Mouse (Mus musculus): ENCODE measurements around the gene Ppfia2. TPM values are rescaled to one million over a fixed set of nuclear protein-coding genes. Genes with fewer than 3 reads are reported as not detected.

Ppfia2 gene
- polyA plus RNA-seq, 1 experiment from 2014 or later, result 37.1 TPM

DNA sequence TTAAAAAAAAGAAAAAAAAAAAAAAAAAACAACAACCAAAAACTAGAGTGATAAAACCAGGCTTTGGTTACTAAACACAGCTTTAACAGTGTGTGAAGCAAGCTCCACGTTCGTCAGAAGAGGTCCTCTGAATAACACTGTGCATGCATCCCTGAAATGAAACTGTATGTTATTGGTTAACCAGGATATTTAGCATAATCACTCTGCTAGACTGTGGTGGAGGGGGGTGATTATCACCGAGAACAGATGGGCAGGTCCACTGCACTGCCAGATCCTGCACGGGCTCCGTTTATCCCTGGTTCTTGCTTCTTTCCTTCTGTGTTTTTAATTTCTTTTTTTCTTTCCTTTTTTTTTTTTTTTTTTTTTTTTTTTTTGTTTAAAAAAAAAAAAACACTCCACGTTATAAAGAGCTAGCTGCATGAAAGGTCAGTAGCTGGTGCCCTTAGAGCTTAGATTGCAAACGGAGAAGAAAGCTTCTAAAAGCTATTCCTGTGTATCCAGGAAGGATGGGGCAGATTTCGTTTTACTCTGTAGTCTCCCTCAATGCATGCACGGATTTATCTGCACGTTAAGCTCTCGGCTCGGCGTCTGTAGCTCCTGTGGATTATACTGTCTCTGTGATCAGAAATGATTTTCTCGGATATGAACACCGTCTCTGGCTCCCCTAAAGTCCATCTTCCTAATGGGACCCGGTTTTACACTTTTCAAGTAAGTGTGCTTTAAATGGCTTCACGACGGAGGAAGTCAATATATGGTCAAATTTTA is 162.2 kb downstream of the Ppfia2 start:
- Histone ChIP-seq H3K36me3 (ENCODE audit: control insufficient read depth, insufficient read depth, low read length) (no peaks in the 10 kb centered on the region), H3K4me2 (ENCODE audit: low read length) (peak overlapping the region; percentile 51), H3K4me3 (replicated peaks; ENCODE audit: low read depth, low read length) (peak overlapping the region; percentile 18), H3K9ac (replicated peaks; ENCODE audit: low read length) (no peak overlapping the region; the same call in 1 of the 2 replicates), H3K9me3 (ENCODE audit: control insufficient read depth, low read length) (no peaks in the 10 kb centered on the region), H3K4me1 (ENCODE audit: control insufficient read depth, insufficient read depth, low read length) (peaks cover 14% of the 10 kb centered on the region), H3K27ac (replicated peaks; ENCODE audit: low read depth, low read length) (peak overlapping the region; percentile 15), H3K27me3 (ENCODE audit: control insufficient read depth, insufficient read depth, low read length) (no peaks in the 10 kb centered on the region)
- WGBS, result 19% methylated on average over 18 of the region's 18 CpGs
- DNase-seq, result peak; percentile 73
- ATAC-seq (ENCODE audit: low FRiP score, low TSS enrichment), result peak; percentile 95

DNA sequence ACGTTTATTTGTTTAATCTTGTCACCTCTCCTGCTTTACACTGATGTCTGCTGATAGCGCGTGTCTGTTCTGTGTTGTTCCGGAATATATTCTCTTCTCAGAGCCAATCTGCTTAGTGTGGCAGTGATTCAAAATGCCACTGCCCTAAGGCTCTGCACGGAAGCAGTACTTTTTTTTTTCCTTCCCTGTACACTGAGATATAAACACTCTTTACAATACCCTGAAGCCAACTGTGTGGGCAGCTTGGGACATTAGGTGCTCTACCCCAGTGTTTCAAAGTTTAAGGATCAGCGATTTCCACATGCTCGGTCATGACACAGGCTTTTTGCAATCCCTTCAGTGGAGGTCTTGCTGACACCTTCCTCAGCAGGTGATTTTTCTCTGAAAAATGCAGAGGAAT is 163.8 kb downstream of the Ppfia2 start:
- peaks cover 14% of the 10 kb centered on the region for H3K4me1 ChIP-seq (ENCODE audit: control insufficient read depth, insufficient read depth, low read length)
- no peaks in the 10 kb centered on the region for H3K9me3 ChIP-seq (ENCODE audit: control insufficient read depth, low read length)
- no peak overlapping the region for H3K9ac ChIP-seq (replicated peaks; ENCODE audit: low read length)
- ATAC-seq (ENCODE audit: low FRiP score, low TSS enrichment) (no peak), DNase-seq (peak; percentile 30)
- H3K4me3 ChIP-seq (replicated peaks; ENCODE audit: low read depth, low read length), result no peak overlapping the region
- H3K27ac ChIP-seq (replicated peaks; ENCODE audit: low read depth, low read length), result no peak overlapping the region
- peak overlapping the region; percentile 51 for H3K4me2 ChIP-seq (ENCODE audit: low read length)
- H3K36me3 ChIP-seq (ENCODE audit: control insufficient read depth, insufficient read depth, low read length), result no peaks in the 10 kb centered on the region
- no peaks in the 10 kb centered on the region for H3K27me3 ChIP-seq (ENCODE audit: control insufficient read depth, insufficient read depth, low read length)
- WGBS, result 50% methylated on average over 7 of the region's 7 CpGs

DNA sequence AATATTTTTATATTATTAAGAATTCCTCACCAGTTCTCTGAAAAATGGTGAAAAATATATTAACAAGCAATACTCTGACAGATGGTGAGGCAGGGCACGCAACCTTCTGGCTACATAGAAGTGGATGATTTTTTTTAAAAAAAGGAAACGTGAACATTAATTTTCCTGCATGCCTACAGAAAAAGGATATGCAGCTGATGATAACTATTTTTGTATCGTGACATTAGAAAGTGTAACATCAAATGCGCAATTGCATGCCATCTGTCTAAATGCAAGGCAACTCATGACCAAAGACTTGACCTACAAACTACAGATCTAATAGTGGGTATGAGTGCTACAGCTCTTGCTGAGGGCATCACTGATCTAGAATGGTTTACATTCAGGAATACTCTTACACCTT is 182.1 kb downstream of the Ppfia2 start:
- Histone ChIP-seq H3K4me3 (replicated peaks; ENCODE audit: low read depth, low read length) (no peak overlapping the region), H3K27ac (replicated peaks; ENCODE audit: low read depth, low read length) (no peak overlapping the region), H3K4me1 (ENCODE audit: control insufficient read depth, insufficient read depth, low read length) (no peaks in the 10 kb centered on the region), H3K9ac (replicated peaks; ENCODE audit: low read length) (no peak overlapping the region), H3K36me3 (ENCODE audit: control insufficient read depth, insufficient read depth, low read length) (no peaks in the 10 kb centered on the region), H3K27me3 (ENCODE audit: control insufficient read depth, insufficient read depth, low read length) (no peaks in the 10 kb centered on the region), H3K4me2 (ENCODE audit: low read length) (no peak overlapping the region), H3K9me3 (ENCODE audit: control insufficient read depth, low read length) (no peaks in the 10 kb centered on the region)
- 94% methylated on average over 4 of the region's 4 CpGs for WGBS
- DNase-seq, result no peak
- ATAC-seq (ENCODE audit: low FRiP score, low TSS enrichment), result no peak

DNA sequence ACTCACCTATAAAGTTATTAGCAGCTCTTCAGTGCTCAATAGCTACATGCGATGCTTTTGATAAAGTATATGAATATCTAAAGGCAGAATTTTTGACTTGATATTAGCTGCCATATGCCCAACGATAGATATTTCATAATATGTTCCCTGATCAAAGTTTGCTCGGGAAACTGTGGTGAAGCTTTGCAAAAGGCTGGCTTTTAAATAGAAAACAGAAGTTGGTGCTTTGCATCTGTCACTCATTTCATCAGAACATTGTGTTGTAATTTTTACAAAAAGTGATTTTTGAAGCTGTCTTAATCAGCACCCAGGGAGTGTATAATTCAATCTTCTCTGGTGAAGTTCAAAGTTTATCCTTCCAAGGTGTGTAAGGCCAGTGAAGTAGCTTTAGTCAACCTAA is 195.1 kb downstream of the Ppfia2 start:
- Histone ChIP-seq H3K4me3 (replicated peaks; ENCODE audit: low read depth, low read length) (no peak overlapping the region), H3K27ac (replicated peaks; ENCODE audit: low read depth, low read length) (no peak overlapping the region), H3K9me3 (ENCODE audit: control insufficient read depth, low read length) (no peaks in the 10 kb centered on the region), H3K4me2 (ENCODE audit: low read length) (no peak overlapping the region), H3K27me3 (ENCODE audit: control insufficient read depth, insufficient read depth, low read length) (no peaks in the 10 kb centered on the region), H3K36me3 (ENCODE audit: control insufficient read depth, insufficient read depth, low read length) (no peaks in the 10 kb centered on the region), H3K4me1 (ENCODE audit: control insufficient read depth, insufficient read depth, low read length) (no peaks in the 10 kb centered on the region), H3K9ac (replicated peaks; ENCODE audit: low read length) (no peak overlapping the region)
- ATAC-seq (ENCODE audit: low FRiP score, low TSS enrichment), result no peak
- 94% methylated on average over 3 of the region's 3 CpGs for WGBS
- no peak for DNase-seq

DNA sequence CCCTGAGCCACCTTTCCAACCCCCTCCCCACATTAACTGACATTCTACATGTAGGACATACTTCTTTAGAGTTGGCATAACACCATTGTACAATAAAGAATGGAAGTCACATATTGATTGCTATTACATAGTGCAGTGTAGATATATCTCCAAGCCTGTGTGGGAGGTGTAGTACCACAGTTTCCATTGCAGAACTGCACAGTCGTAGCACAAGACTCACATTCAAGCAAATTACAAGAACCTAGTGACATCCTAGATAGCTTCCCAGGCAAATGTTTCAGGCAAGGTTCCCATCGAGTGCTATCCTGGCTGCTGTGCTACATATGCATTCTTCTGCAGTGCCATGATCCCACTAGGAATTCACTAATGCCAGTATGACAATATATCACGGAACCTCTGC is 200.0 kb downstream of the Ppfia2 start:
- no peak for DNase-seq
- no peak overlapping the region for H3K4me2 ChIP-seq (ENCODE audit: low read length)
- 85% methylated on average over 3 of the region's 3 CpGs for WGBS
- no peaks in the 10 kb centered on the region for H3K36me3 ChIP-seq (ENCODE audit: control insufficient read depth, insufficient read depth, low read length)
- H3K4me3 ChIP-seq (replicated peaks; ENCODE audit: low read depth, low read length), result no peak overlapping the region
- H3K9ac ChIP-seq (replicated peaks; ENCODE audit: low read length), result no peak overlapping the region
- no peak overlapping the region for H3K27ac ChIP-seq (replicated peaks; ENCODE audit: low read depth, low read length)
- no peaks in the 10 kb centered on the region for H3K4me1 ChIP-seq (ENCODE audit: control insufficient read depth, insufficient read depth, low read length)
- no peaks in the 10 kb centered on the region for H3K9me3 ChIP-seq (ENCODE audit: control insufficient read depth, low read length)
- no peak for ATAC-seq (ENCODE audit: low FRiP score, low TSS enrichment)
- no peaks in the 10 kb centered on the region for H3K27me3 ChIP-seq (ENCODE audit: control insufficient read depth, insufficient read depth, low read length)

DNA sequence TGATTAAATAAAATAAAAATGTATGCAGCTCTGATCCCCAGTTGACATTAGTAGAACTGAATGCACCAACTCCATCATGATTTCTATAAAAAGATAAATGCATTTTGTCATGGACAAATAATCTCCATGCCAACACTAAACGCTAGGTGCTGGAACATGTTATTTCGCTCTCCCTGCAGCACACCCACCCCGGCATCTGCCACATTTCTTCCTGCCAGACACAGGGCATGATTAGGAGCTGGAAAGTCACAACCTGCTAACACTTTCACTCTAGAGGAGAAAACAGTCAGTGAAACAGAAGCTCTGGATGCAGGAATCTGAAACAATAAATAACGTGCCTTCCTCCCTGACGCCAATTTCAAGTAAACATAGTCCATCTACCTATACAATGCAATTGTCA is 211.3 kb downstream of the Ppfia2 start:
- DNase-seq, result peak; percentile 12
- Histone ChIP-seq H3K9ac (replicated peaks; ENCODE audit: low read length) (no peak overlapping the region), H3K36me3 (ENCODE audit: control insufficient read depth, insufficient read depth, low read length) (no peaks in the 10 kb centered on the region), H3K4me3 (replicated peaks; ENCODE audit: low read depth, low read length) (no peak overlapping the region), H3K4me1 (ENCODE audit: control insufficient read depth, insufficient read depth, low read length) (no peaks in the 10 kb centered on the region), H3K27ac (replicated peaks; ENCODE audit: low read depth, low read length) (no peak overlapping the region), H3K9me3 (ENCODE audit: control insufficient read depth, low read length) (no peaks in the 10 kb centered on the region), H3K4me2 (ENCODE audit: low read length) (no peak overlapping the region), H3K27me3 (ENCODE audit: control insufficient read depth, insufficient read depth, low read length) (no peaks in the 10 kb centered on the region)
- 90% methylated on average over 5 of the region's 5 CpGs for WGBS
- ATAC-seq (ENCODE audit: low FRiP score, low TSS enrichment), result no peak

DNA sequence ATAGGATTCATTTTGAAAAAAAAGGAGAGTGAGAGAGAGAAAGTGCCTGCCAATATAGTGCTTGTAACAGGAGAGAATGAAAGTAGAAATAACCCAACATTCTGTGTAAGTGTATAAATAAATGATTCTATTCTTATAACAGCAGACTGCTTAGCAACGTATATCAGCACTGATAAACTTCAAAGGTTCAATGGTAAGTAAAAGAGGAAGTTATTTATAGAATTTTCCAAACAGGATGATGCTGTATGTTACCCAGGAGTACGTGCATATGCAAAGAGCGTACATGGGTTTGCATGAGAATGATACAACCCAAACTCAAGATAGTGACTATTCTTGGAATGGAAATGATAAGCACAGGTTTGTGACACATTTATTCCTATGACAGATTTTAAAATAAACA is 215.4 kb downstream of the Ppfia2 start:
- Histone ChIP-seq H3K9me3 (ENCODE audit: control insufficient read depth, low read length) (no peaks in the 10 kb centered on the region), H3K4me2 (ENCODE audit: low read length) (no peak overlapping the region), H3K27me3 (ENCODE audit: control insufficient read depth, insufficient read depth, low read length) (no peaks in the 10 kb centered on the region), H3K4me1 (ENCODE audit: control insufficient read depth, insufficient read depth, low read length) (no peaks in the 10 kb centered on the region), H3K27ac (replicated peaks; ENCODE audit: low read depth, low read length) (no peak overlapping the region), H3K36me3 (ENCODE audit: control insufficient read depth, insufficient read depth, low read length) (no peaks in the 10 kb centered on the region), H3K9ac (replicated peaks; ENCODE audit: low read length) (no peak overlapping the region), H3K4me3 (replicated peaks; ENCODE audit: low read depth, low read length) (no peak overlapping the region)
- WGBS, result 79% methylated on average over 3 of the region's 3 CpGs
- ATAC-seq (ENCODE audit: low FRiP score, low TSS enrichment) (no peak), DNase-seq (no peak)

DNA sequence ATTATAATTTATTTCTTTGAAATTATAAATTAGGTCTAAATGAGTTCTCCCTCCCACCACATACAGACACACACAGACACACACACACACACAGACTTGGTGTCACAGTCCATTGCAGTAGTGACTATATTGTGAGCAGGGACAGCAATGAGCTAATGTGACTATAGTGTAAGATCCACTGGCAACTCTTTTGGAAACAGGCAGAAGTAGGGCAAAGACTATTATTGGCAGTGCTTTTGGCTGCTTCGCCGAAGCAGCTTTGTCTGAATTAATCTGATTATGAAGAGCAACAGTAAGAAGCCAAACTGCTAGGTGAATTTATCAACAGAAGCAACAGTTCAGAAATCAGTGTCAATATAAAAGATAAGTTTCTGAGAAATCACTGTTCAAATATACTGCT is 249.8 kb downstream of the Ppfia2 start:
- Histone ChIP-seq H3K4me3 (replicated peaks; ENCODE audit: low read depth, low read length) (no peak overlapping the region), H3K36me3 (ENCODE audit: control insufficient read depth, insufficient read depth, low read length) (no peaks in the 10 kb centered on the region), H3K4me2 (ENCODE audit: low read length) (no peak overlapping the region), H3K9me3 (ENCODE audit: control insufficient read depth, low read length) (0 out of 2 replicates have a peak, but pooled peaks cover 4% of the 10 kb centered on the region), H3K4me1 (ENCODE audit: control insufficient read depth, insufficient read depth, low read length) (no peaks in the 10 kb centered on the region), H3K27ac (replicated peaks; ENCODE audit: low read depth, low read length) (no peak overlapping the region), H3K27me3 (ENCODE audit: control insufficient read depth, insufficient read depth, low read length) (no peaks in the 10 kb centered on the region), H3K9ac (replicated peaks; ENCODE audit: low read length) (no peak overlapping the region)
- WGBS, result 56% methylated on average over 2 of the region's 2 CpGs
- DNase-seq (no peak), ATAC-seq (ENCODE audit: low FRiP score, low TSS enrichment) (no peak)

DNA sequence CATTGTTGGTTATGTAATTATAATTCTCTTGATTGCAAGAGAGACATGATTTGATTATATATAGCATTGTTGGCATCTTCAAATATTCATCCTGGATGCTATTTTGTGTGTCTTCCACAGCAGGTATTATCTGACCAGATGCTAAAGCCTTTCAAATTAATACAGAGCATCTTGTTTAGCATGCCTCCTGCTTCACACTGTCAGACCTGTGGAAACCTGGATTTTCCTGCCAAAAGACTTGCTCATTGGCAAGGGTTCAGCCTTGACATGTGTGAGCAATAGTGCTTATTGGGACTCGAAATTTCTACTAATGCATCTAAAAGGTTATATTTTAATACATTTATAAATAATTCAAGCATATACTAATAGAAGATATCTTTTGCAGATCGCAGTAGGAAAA is 262.1 kb downstream of the Ppfia2 start:
- DNase-seq, result no peak
- H3K4me3 ChIP-seq (replicated peaks; ENCODE audit: low read depth, low read length), result no peak overlapping the region
- H3K27ac ChIP-seq (replicated peaks; ENCODE audit: low read depth, low read length), result no peak overlapping the region
- H3K27me3 ChIP-seq (ENCODE audit: control insufficient read depth, insufficient read depth, low read length), result no peaks in the 10 kb centered on the region
- no peaks in the 10 kb centered on the region for H3K4me1 ChIP-seq (ENCODE audit: control insufficient read depth, insufficient read depth, low read length)
- H3K4me2 ChIP-seq (ENCODE audit: low read length), result no peak overlapping the region
- 84% methylated on average over 2 of the region's 2 CpGs for WGBS
- no peak overlapping the region for H3K9ac ChIP-seq (replicated peaks; ENCODE audit: low read length)
- ATAC-seq (ENCODE audit: low FRiP score, low TSS enrichment), result no peak
- H3K36me3 ChIP-seq (ENCODE audit: control insufficient read depth, insufficient read depth, low read length), result no peaks in the 10 kb centered on the region
- no peaks in the 10 kb centered on the region for H3K9me3 ChIP-seq (ENCODE audit: control insufficient read depth, low read length)
